Comparison of ENCODE assay signal across 14 mouse cellular contexts in the genomic region with DNA sequence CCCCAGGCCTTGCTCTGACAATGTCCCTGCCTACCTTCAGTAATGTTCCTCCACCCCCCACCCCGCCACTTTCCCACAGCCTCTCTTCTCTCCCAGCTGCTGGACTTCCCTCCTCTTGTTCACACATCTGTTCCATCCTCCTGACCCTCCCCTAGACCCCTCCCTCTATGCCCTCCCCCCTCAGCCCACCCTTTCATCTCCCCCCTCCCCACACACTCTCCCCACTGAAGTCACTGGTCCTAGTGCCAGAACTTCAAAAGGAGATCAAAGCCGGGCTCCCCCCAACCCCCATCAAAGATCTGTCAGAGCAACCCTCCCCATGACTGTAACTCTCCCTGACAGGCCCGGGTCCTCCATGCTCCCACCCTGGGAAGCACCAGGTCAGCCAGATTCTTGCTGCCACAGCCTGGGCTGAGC.
A peak's percentile ranks its signal among the peaks of the same experiment; 100 is the strongest.
DNase-seq lines count a peak whose midpoint lies in the region; ATAC-seq lines count a peak whose summit lies in the region.
"Had no signal": no experiment of that assay in that cellular context is flagged by ENCODE, and none has a peak within 500 bp of the region (broad histone marks: within the 10 kb centered on the region; RNA-seq: fewer than 3 reads in every experiment).

No protein-coding gene starts in this region.

- H3K9ac ChIP-seq in hindbrain, embryonic 12.5 days = no peak overlapping the region
- H3K9ac ChIP-seq in hindbrain, embryonic 13.5 days = no peak overlapping the region
- H3K9ac ChIP-seq in heart, embryonic 11.5 days (ENCODE audit: low read depth, low read length) = no peak overlapping the region

- H3K4me2 ChIP-seq in hindbrain, embryonic 12.5 days (replicated peaks) = 0 out of 2 replicates have a peak overlapping the region, but pooled peaks have one; percentile 1
- no peak overlapping the region for H3K4me2 ChIP-seq in hindbrain, embryonic 13.5 days
- no peak overlapping the region for H3K4me2 ChIP-seq in heart, embryonic 11.5 days

- no peaks in the 10 kb centered on the region for H3K36me3 ChIP-seq in hindbrain, embryonic 12.5 days
- H3K36me3 ChIP-seq in hindbrain, embryonic 13.5 days = no peaks in the 10 kb centered on the region
- no peaks in the 10 kb centered on the region for H3K36me3 ChIP-seq in embryonic facial prominence, embryonic 10.5 days (replicated peaks)
- no peaks in the 10 kb centered on the region for H3K36me3 ChIP-seq in heart, embryonic 11.5 days (ENCODE audit: control insufficient read depth, insufficient read depth, low read length)

- no peak overlapping the region for H3K27ac ChIP-seq in hindbrain, embryonic 12.5 days
- H3K27ac ChIP-seq in hindbrain, embryonic 13.5 days = no peak overlapping the region
- H3K27ac ChIP-seq in embryonic facial prominence, embryonic 10.5 days (replicated peaks) = no peak overlapping the region
- no peak overlapping the region for H3K27ac ChIP-seq in heart, embryonic 11.5 days (ENCODE audit: low read depth, low read length)
- H3K27ac ChIP-seq: left cerebral cortex, adult 2 months had no signal

- H3K27me3 ChIP-seq in hindbrain, embryonic 12.5 days = peaks cover 28% of the 10 kb centered on the region
- H3K27me3 ChIP-seq in hindbrain, embryonic 13.5 days = peaks cover 18% of the 10 kb centered on the region
- peaks cover 80% of the 10 kb centered on the region for H3K27me3 ChIP-seq in embryonic facial prominence, embryonic 10.5 days (replicated peaks; ENCODE audit: low read depth, poor library complexity, severe bottlenecking)
- peaks cover 46% of the 10 kb centered on the region for H3K27me3 ChIP-seq in heart, embryonic 11.5 days (ENCODE audit: control insufficient read depth, insufficient read depth, low read length)

- H3K4me3 ChIP-seq in hindbrain, embryonic 12.5 days = no peak overlapping the region
- H3K4me3 ChIP-seq in hindbrain, embryonic 13.5 days = no peak overlapping the region
- H3K4me3 ChIP-seq in embryonic facial prominence, embryonic 10.5 days = no peak overlapping the region
- no peak overlapping the region for H3K4me3 ChIP-seq in heart, embryonic 11.5 days (ENCODE audit: low read depth, low read length)
- H3K4me3 ChIP-seq: erythroblast, embryonic 14.5 days; left cerebral cortex, adult 2 months had no signal

- peak; percentile 12 to 23 for DNase-seq in adrenal gland, postnatal 36 days
- peak; percentile 59 for DNase-seq in embryonic facial prominence, embryonic 10.5 days (ENCODE audit: low spot score)
- DNase-seq in lung, postnatal 25 days (ENCODE audit: low spot score) = peak; percentile 18
- no peak for DNase-seq in frontal cortex, postnatal 14 days (ENCODE audit: low spot score in 2 of 2)
- DNase-seq in right cerebral cortex, postnatal 36 days (ENCODE audit: low spot score in 2 of 2) = no peak
- DNase-seq: cerebellum, postnatal 10 days; heart, postnatal 36 days; kidney, postnatal 10 days had no signal

- ATAC-seq in hindbrain, embryonic 12.5 days (ENCODE audit: low FRiP score) = peak; percentile 24; the same call in 1 of the 2 replicates
- no peak for ATAC-seq in hindbrain, embryonic 13.5 days (ENCODE audit: low FRiP score)
- ATAC-seq in heart, embryonic 11.5 days (replicated peaks; ENCODE audit: insufficient number of reproducible peaks, low FRiP score, low TSS enrichment) = no peak; the same call in 1 of the 2 replicates
- ATAC-seq: Patski had no signal

- no peaks in the 10 kb centered on the region for H3K9me3 ChIP-seq in hindbrain, embryonic 12.5 days (replicated peaks)
- H3K9me3 ChIP-seq in hindbrain, embryonic 13.5 days = no peaks in the 10 kb centered on the region
- no peaks in the 10 kb centered on the region for H3K9me3 ChIP-seq in embryonic facial prominence, embryonic 10.5 days
- no peaks in the 10 kb centered on the region for H3K9me3 ChIP-seq in heart, embryonic 11.5 days (replicated peaks; ENCODE audit: control insufficient read depth, low read length)

- 5% methylated on average over 2 of the region's 3 CpGs for WGBS in hindbrain, embryonic 12.5 days
- WGBS in hindbrain, embryonic 13.5 days = 9% methylated on average over 3 of the region's 3 CpGs
- WGBS in embryonic facial prominence, embryonic 10.5 days = 5% methylated on average over 2 of the region's 3 CpGs
- WGBS in heart, embryonic 11.5 days (ENCODE audit: insufficient replicate concordance) = 2% methylated on average over 2 of the region's 3 CpGs

- H3K4me1 ChIP-seq in hindbrain, embryonic 12.5 days = peaks cover 34% of the 10 kb centered on the region
- H3K4me1 ChIP-seq in hindbrain, embryonic 13.5 days (replicated peaks) = peaks cover 35% of the 10 kb centered on the region
- peaks cover 47% of the 10 kb centered on the region for H3K4me1 ChIP-seq in embryonic facial prominence, embryonic 10.5 days
- H3K4me1 ChIP-seq in heart, embryonic 11.5 days (ENCODE audit: control insufficient read depth, insufficient read depth, low read length) = peaks cover 3% of the 10 kb centered on the region; the same call in 1 of the 2 replicates

Comparison
In these comparisons a context has a peak if more than half of its experiments do, and no peak if none do; other contexts are left out.
1. DNase-seq: peak in adrenal gland, postnatal 36 days (2 of 2), embryonic facial prominence, embryonic 10.5 days (single experiment) and lung, postnatal 25 days (single experiment); none in frontal cortex, postnatal 14 days (0 of 2) and right cerebral cortex, postnatal 36 days (0 of 2).